Mouse (Mus musculus) limb, embryonic 11.5 days (tissue): ENCODE data around the gene Atp6v1a. TPM values are rescaled to one million over a fixed set of nuclear protein-coding genes. Genes with fewer than 3 reads are reported as not detected.

Experiments
- ATAC-seq: fragments of 200-750 bp; cut with Nextera tagmentation; 2 replicates; pipeline ENCODE4 v1.8.0; 2017; ENCODE audit warnings: low read depth; ENCODE audit not compliant: insufficient number of reproducible peaks, low FRiP score, low TSS enrichment
- DNase-seq: peaks from one replicate; pipeline ENCODE4 v3.0.0-alpha.2; 2015; ENCODE audit warnings: low spot score
- H3K27ac ChIP-seq: fragments of 300-500 bp; sonication (generic); replicated peaks from 2 replicates; pipeline ENCODE4 v1.5.1; 2014; ENCODE audit warnings: low read depth, mild to moderate bottlenecking, low read length
- H3K27me3 ChIP-seq: fragments of 300-500 bp; sonication (generic); 2 replicates; pipeline ENCODE4 v1.6.1; 2014; ENCODE audit warnings: mild to moderate bottlenecking, low read length, mixed read lengths; ENCODE audit not compliant: control insufficient read depth, insufficient read depth
- H3K36me3 ChIP-seq: fragments of 300-500 bp; sonication (generic); 2 replicates; pipeline ENCODE4 v1.6.1; 2014; ENCODE audit warnings: mild to moderate bottlenecking, low read length, moderate library complexity, mixed read lengths; ENCODE audit not compliant: control insufficient read depth, insufficient read depth
- H3K4me1 ChIP-seq: fragments of 300-500 bp; sonication (generic); 2 replicates; pipeline ENCODE4 v1.6.1; 2014; ENCODE audit warnings: low read length, mixed read lengths; ENCODE audit not compliant: control insufficient read depth, insufficient read depth
- H3K4me2 ChIP-seq: fragments of 300-500 bp; sonication (generic); 2 replicates; pipeline ENCODE4 v1.6.1; 2014; ENCODE audit warnings: low read depth, mild to moderate bottlenecking, moderate library complexity; ENCODE audit not compliant: severe bottlenecking
- H3K4me3 ChIP-seq: fragments of 300-500 bp; sonication (generic); 2 replicates; pipeline ENCODE4 v1.5.1; 2014; ENCODE audit warnings: low read depth, low read length
- H3K9ac ChIP-seq: fragments of 300-500 bp; sonication (generic); 2 replicates; pipeline ENCODE4 v1.6.1; 2014; ENCODE audit warnings: mild to moderate bottlenecking, low read length
- H3K9me3 ChIP-seq: fragments of 300-500 bp; sonication (generic); 2 replicates; pipeline ENCODE4 v1.6.1; 2016; ENCODE audit warnings: low read length; ENCODE audit not compliant: control insufficient read depth
- WGBS: fragments of 180-500 bp; shearing (Covaris S2); extraction: QIAGEN DNeasy Blood & Tissue Kit; methylation state at CpG from one replicate; pipeline ENCODE4 v1.1.7; 2014; 5-methylcytosine and 5-hydroxymethylcytosine counted together
- polyA plus RNA-seq: library from polyadenylated mRNA; unstranded; fragments of >200 nt; fragmentation: Nextera tagmentation; extraction: Ambion mirVana; gene quantifications from 2 replicates; pipeline ENCODE4 v1.2.1, GENCODE M21; 2014

Atp6v1a gene
- polyA plus RNA-seq, 1 experiment from 2014 or later, result 52.5 TPM

- H3K4me2 ChIP-seq, result peak overlapping the region; percentile 40
- peak overlapping the region; percentile 66 for H3K4me3 ChIP-seq
- WGBS, result 27% methylated on average over 7 of the region's 7 CpGs
- H3K27me3 ChIP-seq, result no peaks in the 10 kb centered on the region
- H3K36me3 ChIP-seq, result no peaks in the 10 kb centered on the region
- DNase-seq (no peak), ATAC-seq (no peak)
- H3K4me1 ChIP-seq, result peaks cover 3% of the 10 kb centered on the region; the same call in 1 of the 2 replicates
- H3K9me3 ChIP-seq, result no peaks in the 10 kb centered on the region
- peak overlapping the region; percentile 81 for H3K9ac ChIP-seq
- H3K27ac ChIP-seq, result peak overlapping the region; percentile 81; the same call in 1 of the 2 replicates
Observed at GRCm38 (mm10) chr16:44173966-44174530, 34.5 kb upstream of the Atp6v1a start.

- ATAC-seq (peak; percentile 62), DNase-seq (no peak)
- H3K4me1 ChIP-seq, result peaks cover 3% of the 10 kb centered on the region; the same call in 1 of the 2 replicates
- under 1% methylated on average over 45 of the region's 77 CpGs for WGBS
- no peaks in the 10 kb centered on the region for H3K27me3 ChIP-seq
- H3K9me3 ChIP-seq, result no peaks in the 10 kb centered on the region
- no peaks in the 10 kb centered on the region for H3K36me3 ChIP-seq
- H3K9ac ChIP-seq, result peak within 1 kb of the TSS; percentile 81
- peak within 1 kb of the TSS; percentile 66 for H3K4me3 ChIP-seq
- peak within 1 kb of the TSS; percentile 64 for H3K4me2 ChIP-seq
- H3K27ac ChIP-seq, result peak within 1 kb of the TSS; percentile 82
Observed at GRCm38 (mm10) chr16:44173155-44173941, 33.8 kb upstream of the Atp6v1a start, which contains the start of gene Usf3. TSS of gene Usf3 (plus strand) at chr16:44173246.

DNA sequence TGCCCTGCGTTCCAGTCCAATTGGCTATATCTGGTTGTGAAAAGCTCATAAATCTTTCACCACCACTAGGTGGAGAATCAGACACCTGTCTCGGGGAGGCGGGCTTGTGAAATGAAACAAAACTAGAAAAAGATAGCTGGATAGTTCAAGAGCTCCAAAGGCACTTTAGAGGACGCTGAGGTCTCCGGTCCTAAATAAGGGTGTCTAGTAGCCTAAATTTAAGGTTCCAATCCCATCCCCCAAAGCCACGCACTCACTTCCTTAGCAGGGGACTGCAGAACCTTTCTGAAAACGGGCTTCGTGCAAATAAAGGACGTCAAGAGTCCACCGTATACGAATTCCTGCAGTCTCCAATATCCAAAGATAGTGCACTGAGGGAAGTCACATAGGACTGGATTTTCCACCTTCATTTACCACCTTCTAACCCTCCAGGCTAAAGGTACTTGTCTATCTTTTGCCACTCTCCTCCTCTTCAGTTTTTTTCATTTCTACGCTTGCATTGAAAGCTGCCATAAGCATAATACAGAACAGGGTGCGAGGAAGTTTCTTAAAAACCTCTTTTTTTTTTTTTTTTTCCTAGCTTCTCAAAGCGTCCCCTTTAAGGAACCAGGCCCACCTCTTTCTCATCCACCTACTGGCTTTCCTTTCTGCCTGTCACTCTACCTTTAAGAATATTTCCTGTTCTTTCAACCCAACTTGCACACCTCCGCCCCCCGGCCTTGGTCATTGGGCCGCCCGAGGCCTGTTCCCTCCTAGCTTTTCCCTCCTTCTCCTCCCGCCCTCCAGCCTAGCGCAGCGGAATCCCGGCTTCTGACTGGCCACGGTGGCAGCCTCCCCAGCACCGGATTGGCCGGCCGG is 33.0 kb upstream of the Atp6v1a start:
- ATAC-seq (peak; percentile 100), DNase-seq (peak; percentile 98)
- WGBS, result under 1% methylated on average over 26 of the region's 26 CpGs
- Histone ChIP-seq H3K4me2 (peak overlapping the region; percentile 64), H3K4me3 (peak overlapping the region; percentile 66), H3K27me3 (no peaks in the 10 kb centered on the region), H3K9ac (peak overlapping the region; percentile 49; the same call in 1 of the 2 replicates), H3K9me3 (no peaks in the 10 kb centered on the region), H3K36me3 (no peaks in the 10 kb centered on the region), H3K27ac (peak overlapping the region; percentile 82), H3K4me1 (peaks cover 3% of the 10 kb centered on the region; the same call in 1 of the 2 replicates)

DNA sequence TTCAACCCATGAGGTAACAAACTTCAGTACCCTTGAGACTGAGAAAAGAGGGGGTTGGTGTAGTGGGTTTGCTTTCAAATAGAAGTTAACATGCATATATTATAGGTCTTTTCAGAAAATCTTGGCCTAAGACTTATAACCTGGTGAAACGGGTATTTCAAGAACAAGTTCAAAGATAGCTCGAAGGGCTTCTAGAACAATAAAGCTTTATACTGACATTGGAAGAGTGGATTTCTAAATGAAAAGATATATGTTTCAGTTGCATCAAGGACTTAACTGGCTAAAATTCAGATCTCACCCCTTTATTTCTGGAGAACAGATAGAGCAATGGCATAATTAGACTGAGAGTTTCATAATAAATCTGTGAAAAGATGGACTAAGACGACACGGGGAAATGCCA is 29.5 kb upstream of the Atp6v1a start:
- 89% methylated on average over 4 of the region's 4 CpGs for WGBS
- ATAC-seq (no peak), DNase-seq (no peak)
- Histone ChIP-seq H3K4me1 (no peaks in the 10 kb centered on the region), H3K36me3 (no peaks in the 10 kb centered on the region), H3K9me3 (no peaks in the 10 kb centered on the region), H3K9ac (no peak overlapping the region), H3K27ac (no peak overlapping the region), H3K4me3 (no peak overlapping the region), H3K27me3 (no peaks in the 10 kb centered on the region), H3K4me2 (no peak overlapping the region)

DNA sequence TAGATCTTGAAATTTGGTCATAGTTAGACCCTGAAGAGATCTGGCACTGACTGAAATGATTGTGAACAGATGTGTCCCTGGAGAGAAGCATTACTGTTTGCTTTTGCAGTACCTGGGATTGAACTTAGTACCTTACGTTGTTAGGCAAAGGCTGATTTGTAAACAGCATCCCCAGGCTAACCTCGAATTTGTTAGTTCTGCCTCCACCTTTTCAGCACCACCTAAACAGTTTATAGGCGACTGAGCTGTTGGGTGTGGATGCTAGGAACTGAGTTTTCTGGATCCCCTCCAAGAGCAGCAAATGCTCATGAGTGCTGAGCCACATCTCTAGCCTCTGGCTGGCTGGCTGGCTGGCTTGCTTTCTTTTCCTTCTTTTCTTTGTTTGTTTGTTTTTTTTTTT is 25.7 kb upstream of the Atp6v1a start:
- H3K36me3 ChIP-seq, result no peaks in the 10 kb centered on the region
- ATAC-seq, result no peak
- no peaks in the 10 kb centered on the region for H3K4me1 ChIP-seq
- no peaks in the 10 kb centered on the region for H3K9me3 ChIP-seq
- no peak overlapping the region for H3K9ac ChIP-seq
- no peak overlapping the region for H3K4me3 ChIP-seq
- 53% methylated on average over 3 of the region's 3 CpGs for WGBS
- H3K27me3 ChIP-seq, result no peaks in the 10 kb centered on the region
- H3K4me2 ChIP-seq, result no peak overlapping the region
- DNase-seq, result no peak
- H3K27ac ChIP-seq, result no peak overlapping the region

DNA sequence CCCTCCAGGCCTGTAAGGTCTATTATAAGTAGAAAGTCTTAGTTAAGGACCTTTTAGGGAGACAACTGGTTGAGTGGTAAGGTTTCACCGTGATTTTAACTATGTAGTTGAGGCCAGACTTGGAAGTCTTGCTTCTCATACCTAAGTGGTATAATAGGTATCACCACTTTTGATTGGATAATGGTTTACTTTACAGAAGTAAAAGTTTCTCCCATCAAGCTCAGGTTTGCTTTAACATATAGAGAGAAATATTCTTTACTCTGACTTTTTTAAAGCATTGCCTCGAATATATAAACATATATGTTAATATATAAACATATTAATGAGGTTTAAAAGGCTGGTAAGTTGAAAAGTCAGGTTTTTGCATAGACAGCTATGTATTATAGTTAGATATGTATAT is 24.3 kb upstream of the Atp6v1a start:
- no peak for DNase-seq
- H3K4me3 ChIP-seq, result no peak overlapping the region
- no peak for ATAC-seq
- no peaks in the 10 kb centered on the region for H3K4me1 ChIP-seq
- no peak overlapping the region for H3K9ac ChIP-seq
- no peaks in the 10 kb centered on the region for H3K9me3 ChIP-seq
- H3K27me3 ChIP-seq, result no peaks in the 10 kb centered on the region
- WGBS, result 86% methylated on average over 2 of the region's 2 CpGs
- H3K36me3 ChIP-seq, result no peaks in the 10 kb centered on the region
- H3K27ac ChIP-seq, result no peak overlapping the region
- no peak overlapping the region for H3K4me2 ChIP-seq

GRCm38 (mm10) chr16:44159325-44159724 is 19.8 kb upstream of the Atp6v1a start:
- Histone ChIP-seq H3K27ac (no peak overlapping the region), H3K9me3 (no peaks in the 10 kb centered on the region), H3K4me3 (no peak overlapping the region), H3K9ac (no peak overlapping the region), H3K36me3 (peaks cover 6% of the 10 kb centered on the region; the same call in 1 of the 2 replicates), H3K4me1 (no peaks in the 10 kb centered on the region), H3K4me2 (no peak overlapping the region), H3K27me3 (no peaks in the 10 kb centered on the region)
- ATAC-seq (no peak), DNase-seq (no peak)
- 96% methylated on average over 7 of the region's 7 CpGs for WGBS

- H3K4me3 ChIP-seq, result no peak overlapping the region
- H3K9me3 ChIP-seq, result no peaks in the 10 kb centered on the region
- H3K36me3 ChIP-seq, result peaks cover 6% of the 10 kb centered on the region; the same call in 1 of the 2 replicates
- H3K27me3 ChIP-seq, result no peaks in the 10 kb centered on the region
- no peak overlapping the region for H3K9ac ChIP-seq
- no peak overlapping the region for H3K4me2 ChIP-seq
- ATAC-seq (no peak), DNase-seq (no peak)
- no peaks in the 10 kb centered on the region for H3K4me1 ChIP-seq
- no peak overlapping the region for H3K27ac ChIP-seq
- WGBS, result 59% methylated on average over 6 of the region's 6 CpGs
Observed at GRCm38 (mm10) chr16:44154497-44155057, 15.1 kb upstream of the Atp6v1a start.
